Mouse (Mus musculus): Measurements from ENCODE around the gene Foxb2. TPM values are rescaled to one million over a fixed set of nuclear protein-coding genes. Genes with fewer than 3 reads are reported as not detected.

Foxb2 gene
- not detected for polyA plus RNA-seq (2015; fragmentation: Illumina TruSeq; extraction: RNeasy Lipid Tissue Mini Kit (QIAGEN cat#74804); ENCODE audit: insufficient read depth, low replicate concordance)

DNA sequence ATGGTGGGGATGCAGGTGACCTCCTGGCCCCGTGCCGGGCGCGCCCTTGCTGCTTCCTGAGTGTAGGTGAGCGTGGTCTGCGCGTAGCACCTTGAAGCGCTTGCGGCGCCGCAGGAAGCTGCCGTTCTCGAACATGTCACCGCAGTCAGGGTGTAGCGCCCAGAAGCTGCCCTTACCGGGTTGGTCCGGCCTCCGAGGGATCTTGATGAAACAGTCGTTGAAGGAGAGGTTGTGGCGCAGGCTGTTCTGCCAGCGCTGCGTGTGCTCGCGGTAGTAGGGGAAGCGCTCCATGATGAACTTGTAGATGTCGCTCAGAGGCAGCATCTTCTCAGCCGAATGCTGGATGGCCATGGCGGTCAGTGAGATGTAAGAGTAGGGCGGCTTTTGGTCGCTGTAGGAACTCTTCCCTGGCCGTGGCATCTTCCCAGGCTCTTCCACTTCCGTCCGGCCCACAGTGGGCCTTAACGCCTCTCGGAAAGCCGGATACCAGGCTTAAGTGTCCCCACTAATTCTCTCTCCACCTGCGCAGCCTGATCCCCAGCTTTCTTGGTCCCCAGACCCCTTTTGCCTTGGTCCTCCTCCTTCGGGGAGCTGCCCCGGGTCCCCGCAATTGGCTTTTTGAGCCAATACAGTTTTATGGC, at the start of gene Foxb2:
Gene Foxb2 (minus strand): TSS at position 585 of the 641 bp plus-strand sequence.

Other genes with a start within 250 kb of the Foxb2 start
- 68.6 TPM for gene Vps13a, start 92.9 kb downstream of the Foxb2 start, polyA plus RNA-seq (2015; fragmentation: Illumina TruSeq; extraction: RNeasy Lipid Tissue Mini Kit (QIAGEN cat#74804); ENCODE audit: insufficient read depth, low replicate concordance)
- 1.8 TPM for gene Prune2, start 82.3 kb upstream of the Foxb2 start, polyA plus RNA-seq (2015; fragmentation: Illumina TruSeq; extraction: RNeasy Lipid Tissue Mini Kit (QIAGEN cat#74804); ENCODE audit: insufficient read depth, low replicate concordance)

Measured in spleen, adult 10 weeks (tissue).